In the genomic region with DNA sequence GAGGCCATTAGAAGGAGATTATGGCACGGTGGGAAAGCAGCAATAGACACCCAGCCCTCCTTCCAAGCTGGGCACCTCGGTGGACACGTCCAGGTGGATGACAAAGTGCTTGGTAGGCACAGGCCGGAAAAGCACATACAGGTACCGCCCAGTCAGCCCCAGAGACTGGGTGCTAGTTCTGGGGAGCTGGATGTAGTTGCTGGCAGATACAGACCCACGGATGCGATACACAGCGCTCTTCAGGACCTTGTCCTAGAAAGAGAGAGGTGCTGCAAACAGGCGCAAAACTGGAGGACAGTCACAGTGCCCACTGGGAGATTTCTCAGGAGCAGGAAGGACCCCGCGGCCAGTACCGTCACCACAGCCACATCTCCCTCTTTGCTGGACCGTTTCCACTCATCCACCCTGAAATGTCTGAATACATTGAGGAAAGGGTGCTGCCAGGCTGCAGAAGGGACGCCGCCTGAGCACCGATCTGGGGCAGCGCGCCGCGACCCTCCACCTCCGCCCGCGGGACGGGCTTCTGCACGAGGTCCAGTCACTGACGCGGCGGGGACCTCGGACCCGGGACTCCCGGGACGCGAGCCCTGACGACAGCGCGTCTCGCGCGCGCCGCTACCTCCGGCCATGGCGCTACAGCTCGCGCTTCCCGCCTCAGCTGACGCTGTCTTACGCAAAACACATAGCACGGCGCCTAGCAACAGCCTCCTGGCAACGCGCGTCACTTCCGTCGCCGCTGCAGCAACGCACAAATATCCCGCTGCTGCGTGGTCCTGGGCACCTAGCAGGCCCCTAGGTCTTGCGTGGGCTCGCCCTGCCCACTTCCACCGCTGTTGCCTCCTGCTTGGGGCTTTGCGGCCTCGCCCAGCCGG, we compare ENCODE assay signal across 8 mouse cellular contexts. TPM values are rescaled to one million over a fixed set of nuclear protein-coding genes. Genes with fewer than 3 reads are reported as not detected.
A peak's percentile ranks its signal among the peaks of the same experiment; 100 is the strongest.
DNase-seq lines count a peak whose midpoint lies in the region; ATAC-seq lines count a peak whose summit lies in the region.

A gene (minus strand): TSS at position 670 of the 872 bp plus-strand sequence.

- no peaks in the 10 kb centered on the region for H3K36me3 ChIP-seq in embryonic facial prominence, embryonic 12.5 days
- H3K36me3 ChIP-seq in limb, embryonic 10.5 days: peaks cover 21% of the 10 kb centered on the region
- H3K36me3 ChIP-seq in midbrain, embryonic 12.5 days: peaks cover 4% of the 10 kb centered on the region; the same call in 1 of the 2 replicates

- peak within 1 kb of the TSS; percentile 89 for H3K4me2 ChIP-seq in embryonic facial prominence, embryonic 12.5 days (replicated peaks)
- peak within 1 kb of the TSS; percentile 91 for H3K4me2 ChIP-seq in midbrain, embryonic 12.5 days (replicated peaks)

- 3% methylated on average over 65 of the region's 65 CpGs for WGBS in embryonic facial prominence, embryonic 12.5 days
- 4% methylated on average over 65 of the region's 65 CpGs for WGBS in limb, embryonic 10.5 days
- 3% methylated on average over 65 of the region's 65 CpGs for WGBS in midbrain, embryonic 12.5 days

- H3K9me3 ChIP-seq in embryonic facial prominence, embryonic 12.5 days: no peaks in the 10 kb centered on the region
- H3K9me3 ChIP-seq in limb, embryonic 10.5 days (replicated peaks): no peaks in the 10 kb centered on the region
- no peaks in the 10 kb centered on the region for H3K9me3 ChIP-seq in midbrain, embryonic 12.5 days

- peak within 1 kb of the TSS; percentile 72 for H3K4me3 ChIP-seq in embryonic facial prominence, embryonic 12.5 days
- H3K4me3 ChIP-seq in limb, embryonic 10.5 days: peak within 1 kb of the TSS; percentile 83
- H3K4me3 ChIP-seq in midbrain, embryonic 12.5 days: peak within 1 kb of the TSS; percentile 57

- peak; percentile 97 for DNase-seq in 3134 (ENCODE audit: extremely low read depth, insufficient read length, low spot score)
- DNase-seq in adrenal gland, postnatal 36 days: peak; percentile 94 to 95
- DNase-seq in heart, adult 11 months: peak; percentile 99
- DNase-seq in kidney, adult 18-20 months: peak; percentile 91
- peak; percentile 94 for DNase-seq in limb, embryonic 10.5 days (ENCODE audit: low spot score)
- DNase-seq in skeletal muscle tissue, adult 2 months (ENCODE audit: low read depth, low spot score): peak; percentile 88

- H3K27me3 ChIP-seq in embryonic facial prominence, embryonic 12.5 days: no peaks in the 10 kb centered on the region
- no peaks in the 10 kb centered on the region for H3K27me3 ChIP-seq in limb, embryonic 10.5 days (ENCODE audit: low read depth, poor library complexity, severe bottlenecking)
- no peaks in the 10 kb centered on the region; the same call in 1 of the 2 replicates for H3K27me3 ChIP-seq in midbrain, embryonic 12.5 days

- peak; percentile 75 for ATAC-seq in embryonic facial prominence, embryonic 12.5 days (ENCODE audit: insufficient number of reproducible peaks, insufficient read depth, low FRiP score, low TSS enrichment)
- peak; percentile 94 for ATAC-seq in midbrain, embryonic 12.5 days (ENCODE audit: low FRiP score, low read depth)

- peaks cover 17% of the 10 kb centered on the region for H3K4me1 ChIP-seq in embryonic facial prominence, embryonic 12.5 days
- H3K4me1 ChIP-seq in limb, embryonic 10.5 days: peaks cover 37% of the 10 kb centered on the region
- peaks cover 18% of the 10 kb centered on the region for H3K4me1 ChIP-seq in midbrain, embryonic 12.5 days

- peak within 1 kb of the TSS; percentile 86 for H3K27ac ChIP-seq in embryonic facial prominence, embryonic 12.5 days
- H3K27ac ChIP-seq in limb, embryonic 10.5 days: peak within 1 kb of the TSS; percentile 95
- peak within 1 kb of the TSS; percentile 86 for H3K27ac ChIP-seq in midbrain, embryonic 12.5 days (replicated peaks)

- peak within 1 kb of the TSS; percentile 82 for H3K9ac ChIP-seq in embryonic facial prominence, embryonic 12.5 days
- H3K9ac ChIP-seq in midbrain, embryonic 12.5 days (replicated peaks): peak within 1 kb of the TSS; percentile 88

RNA-seq across cellular contexts. Expression of the gene that starts here (rescaled TPM):
- total RNA-seq in adrenal gland, postnatal 36 days (2021): 10 to 100 TPM; 12.9 to 15.6 TPM
- polyA plus RNA-seq in embryonic facial prominence, embryonic 12.5 days (2016; fragmentation: Nextera tagmentation; extraction: Ambion mirVana): 36.3 and 42.0 TPM in 2 replicates
- 45.5 and 46.2 TPM in 2 replicates for polyA plus RNA-seq in limb, embryonic 10.5 days (2016; fragmentation: Nextera tagmentation; extraction: Ambion mirVana)
- 38.1 and 38.5 TPM in 2 replicates for polyA plus RNA-seq in midbrain, embryonic 12.5 days (2016; fragmentation: Nextera tagmentation; extraction: Ambion mirVana)

Comparison
In these comparisons a context has a peak if more than half of its experiments do, and no peak if none do; other contexts are left out.
1. Peak in every context shown above with its lines: DNase-seq, ATAC-seq, H3K4me3 ChIP-seq and H3K27ac ChIP-seq.